Mouse (Mus musculus) Patski (cell line): ENCODE results near the gene Tmem170b. TPM values are rescaled to one million over a fixed set of nuclear protein-coding genes. Genes with fewer than 3 reads are reported as not detected.

Experiments
- ATAC-seq: fragments of 100-300 bp; one replicate; pipeline ENCODE4 v1.8.0; 2021
- CTCF ChIA-PET: fragments of 350-600 bp; sonication (Branson Sonifier 250); formaldehyde crosslinking; loops from one replicate; lab custom pipeline; 2022; ENCODE audit warnings: inconsistent platforms; lab: Charles Lee
- POLR2A ChIA-PET: fragments of 350-600 bp; sonication (Branson Sonifier 250); formaldehyde crosslinking; loops from one replicate; lab custom pipeline; 2022; ENCODE audit warnings: antibody characterized with exemption, inconsistent platforms; lab: Charles Lee
- DNase-seq: peaks from one replicate; pipeline ENCODE4 v3.0.0-alpha.2; 2011; ENCODE audit warnings: low read depth, low spot score
- H3K27me3 ChIP-seq: fragments of 371-371 bp; one replicate; pipeline ENCODE4 v1.5.1; 2021
- CTCF ChIP-seq: fragments of 100-300 bp; IDR thresholded peaks from one replicate; pipeline ENCODE4 v1.5.1; 2021
- in situ Hi-C: fragments of 300-500 bp; cut with MboI; formaldehyde crosslinking; loops from 3 replicates; pipeline ENCODE4 v1.11.1; 2018; ENCODE audit warnings: low pct_unique_long_range_greater_than_20kb, mixed read lengths
- polyA plus RNA-seq: library from polyadenylated mRNA; unstranded; gene quantifications from one replicate; pipeline ENCODE4 v1.2.3, GENCODE M21; 2021

The Tmem170b gene
- polyA plus RNA-seq, 1 experiment from 2014 or later = 8.6 TPM

DNA sequence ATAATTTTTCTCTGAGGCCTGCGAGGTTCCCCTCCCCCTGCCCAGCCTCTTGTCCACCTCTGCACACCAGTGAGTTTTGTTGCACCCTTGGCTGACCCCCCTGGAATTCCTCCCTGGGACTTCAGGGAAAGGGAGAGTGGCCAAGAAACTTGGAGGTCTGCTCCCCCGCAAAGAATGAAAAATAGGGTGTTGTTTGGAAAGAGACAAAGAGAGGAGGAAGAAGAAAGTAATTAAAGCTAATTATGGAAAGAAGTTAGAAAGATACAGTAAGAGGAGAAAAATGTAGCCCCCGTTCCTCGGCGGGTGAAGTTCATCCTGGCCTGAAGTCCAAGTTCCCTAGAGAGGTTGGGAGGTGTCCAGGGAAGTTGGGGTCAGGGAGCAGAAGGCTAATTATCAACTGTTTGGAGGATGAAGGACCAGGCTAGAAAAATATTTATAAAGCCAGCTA, 83.9 kb downstream of the Tmem170b start:
- DNase-seq (peak; percentile 98), ATAC-seq (peak; percentile 80)
- no peak for TF ChIP-seq CTCF
- H3K27me3 ChIP-seq = no peaks in the 10 kb centered on the region
- CTCF ChIA-PET = interaction anchor here (0.9 to 3.0 kb wide), 8 partner anchors 9 to 28 kb away, joined by 3 to 17 read pairs (median 4); no protein-coding TSS in a partner anchor
- in situ Hi-C loops = no loop called here
- POLR2A ChIA-PET = interaction anchor here (0.7 to 2.5 kb wide), 15 partner anchors 9 to 615 kb away, joined by 3 to 14 read pairs (median 5); partner anchors contain the start of gene Edn1

Other genes starting within 250 kb of the Tmem170b start
- gene Nedd9, start 118.5 kb upstream of the Tmem170b start, polyA plus RNA-seq = 21.2 TPM
- not detected for gene Adtrp, start 241.8 kb downstream of the Tmem170b start, polyA plus RNA-seq